Mouse (Mus musculus) inflammation-experienced regulatory T-cells, adult 6 months (primary cell): ENCODE measurements around the gene Cpne1. TPM values are rescaled to one million over a fixed set of nuclear protein-coding genes. Genes with fewer than 3 reads are reported as not detected.

Source experiments
- ATAC-seq: one replicate; pipeline ENCODE4 v1.8.0; 2017
- polyA plus RNA-seq, 3 experiments: library from polyadenylated mRNA; unstranded; fragments of 100-300 nt; shearing (Covaris generic); gene quantifications; one replicate each; pipeline ENCODE4 v1.2.1; 2017

Gene Cpne1
- polyA plus RNA-seq, 3 experiments from 2014 or later = 43.3 to 63.8 (median 46.2) TPM

DNA sequence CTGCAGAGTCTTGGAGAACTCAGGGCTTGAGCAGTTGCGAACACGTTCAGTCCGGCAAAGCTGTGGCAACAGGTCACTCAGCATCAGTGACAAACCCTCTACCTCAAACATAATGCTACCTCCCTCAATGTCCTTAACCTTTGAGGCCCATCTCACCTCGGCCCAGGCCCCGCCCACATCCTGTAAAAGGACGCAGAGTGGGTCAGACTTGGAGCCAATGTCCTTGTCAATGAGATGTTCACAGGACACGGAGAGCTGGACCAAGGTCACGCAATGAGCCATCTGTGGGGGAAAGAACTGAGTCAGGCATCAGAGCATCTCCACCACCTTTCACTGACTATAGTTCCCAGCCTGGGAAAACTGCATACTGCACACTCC, 32.6 kb downstream of the Cpne1 start:
- ATAC-seq = no peak

DNA sequence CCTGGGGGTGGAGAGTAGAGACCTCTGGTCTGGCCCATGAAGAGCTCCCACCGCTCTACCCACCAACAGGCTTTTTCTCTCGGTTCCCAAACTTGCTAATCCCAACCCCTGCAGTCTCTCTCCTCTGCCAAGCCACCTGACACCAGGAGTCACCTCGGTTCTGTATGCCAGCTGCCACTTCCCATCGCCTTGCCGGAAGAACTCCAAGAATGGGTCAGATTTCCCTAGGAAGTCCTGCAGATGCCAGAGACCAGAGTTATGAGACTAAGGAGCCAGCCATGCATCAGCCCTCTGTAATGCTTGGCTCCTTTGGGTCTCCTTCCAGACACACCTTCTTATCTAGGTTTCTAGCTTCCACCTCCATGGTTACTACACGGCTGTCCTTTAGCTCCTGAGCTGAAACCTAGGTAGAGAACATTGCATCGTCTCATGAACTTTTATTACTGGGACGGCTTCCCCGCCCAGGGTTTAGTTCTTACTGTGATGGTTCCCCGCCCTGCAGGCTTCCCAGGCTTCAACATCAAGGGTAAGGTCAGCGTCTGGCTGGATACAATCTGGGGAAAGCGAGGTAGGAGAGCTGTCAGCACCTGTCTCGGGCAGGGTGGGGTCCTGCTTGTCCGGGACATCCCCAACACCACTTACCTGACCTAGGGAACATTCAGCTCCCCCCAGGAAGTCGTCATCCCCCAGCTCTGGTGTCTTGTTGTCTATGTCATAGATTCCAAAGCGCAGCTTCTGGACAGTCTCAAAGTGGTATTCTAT, 33.2 kb downstream of the Cpne1 start:
- no peak for ATAC-seq

DNA sequence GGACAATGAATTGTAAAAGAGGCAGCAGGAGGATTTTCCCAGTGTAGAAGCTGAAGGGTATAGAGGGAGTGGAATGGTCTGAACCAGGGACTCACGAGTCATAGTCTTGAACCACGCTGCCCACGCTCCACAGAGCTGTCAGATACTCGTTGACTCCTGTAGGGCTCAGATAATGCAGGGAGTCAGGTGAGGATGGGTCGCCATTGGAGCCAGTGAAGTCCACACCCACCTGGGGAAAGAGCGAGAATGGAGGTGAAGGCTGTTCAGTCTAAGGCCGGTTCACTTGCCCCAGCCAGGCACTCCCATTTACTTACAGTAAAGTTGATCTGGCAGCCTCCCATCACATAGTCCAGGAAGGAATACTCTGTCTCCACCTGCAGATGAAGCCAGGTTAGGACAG, 34.3 kb downstream of the Cpne1 start:
- ATAC-seq = no peak

DNA sequence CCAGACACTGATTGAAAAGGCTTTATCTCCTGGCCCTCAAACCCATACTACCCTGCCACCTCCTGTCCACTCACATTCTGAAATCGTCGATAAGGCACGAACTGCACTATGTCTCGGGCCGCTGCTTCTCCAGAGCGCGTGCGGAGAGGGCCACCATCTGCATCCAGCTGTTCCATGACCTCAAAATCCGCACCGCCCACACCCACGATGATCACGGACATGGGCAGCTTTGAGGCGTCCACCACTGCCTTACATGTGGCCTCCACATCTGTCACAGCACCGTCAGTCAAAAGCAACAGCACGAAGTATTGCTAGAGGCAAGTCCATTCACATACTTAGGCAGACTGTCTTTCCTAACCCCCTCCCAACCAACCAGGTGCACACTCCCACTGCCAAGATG, 38.0 kb downstream of the Cpne1 start:
- ATAC-seq = no peak

DNA sequence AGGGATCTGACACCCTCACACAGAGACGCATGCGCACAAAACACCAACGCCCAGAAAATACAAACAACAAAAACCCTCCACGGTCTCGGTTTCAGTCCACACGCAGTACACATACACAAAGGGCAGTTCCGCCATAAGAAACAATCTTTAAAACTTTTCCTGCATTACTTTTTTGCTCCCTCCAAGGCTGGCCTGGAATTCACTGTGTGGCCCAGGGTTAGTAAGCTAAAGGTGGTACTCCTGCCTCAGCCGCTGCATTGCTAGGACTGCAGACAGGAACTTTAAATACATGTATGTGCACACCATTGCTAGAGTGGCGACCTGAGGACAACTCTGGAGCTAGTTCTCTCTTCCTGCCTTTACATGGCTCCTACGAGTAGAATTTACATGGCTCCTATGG, 40.5 kb downstream of the Cpne1 start:
- ATAC-seq = no peak

DNA sequence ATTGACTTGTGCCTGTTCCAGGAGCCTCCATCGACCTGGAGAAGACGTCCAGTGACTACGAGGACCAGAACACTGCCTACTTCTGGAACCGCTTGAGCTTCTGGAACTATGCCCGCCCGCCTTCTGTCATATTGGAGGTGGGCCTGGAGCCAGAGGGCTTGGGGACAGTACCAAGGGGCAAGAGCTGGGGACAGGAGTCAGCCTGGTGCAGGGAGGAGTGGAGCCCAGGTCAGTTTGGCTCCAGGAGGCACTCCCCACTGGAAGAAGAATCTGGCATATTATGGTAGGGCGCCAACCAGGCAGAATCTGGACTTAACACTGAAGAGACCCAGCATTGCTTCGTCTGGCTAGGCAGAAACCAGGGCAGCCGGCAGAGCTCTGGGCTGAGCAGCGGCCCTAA, 43.8 kb downstream of the Cpne1 start:
- no peak for ATAC-seq

DNA sequence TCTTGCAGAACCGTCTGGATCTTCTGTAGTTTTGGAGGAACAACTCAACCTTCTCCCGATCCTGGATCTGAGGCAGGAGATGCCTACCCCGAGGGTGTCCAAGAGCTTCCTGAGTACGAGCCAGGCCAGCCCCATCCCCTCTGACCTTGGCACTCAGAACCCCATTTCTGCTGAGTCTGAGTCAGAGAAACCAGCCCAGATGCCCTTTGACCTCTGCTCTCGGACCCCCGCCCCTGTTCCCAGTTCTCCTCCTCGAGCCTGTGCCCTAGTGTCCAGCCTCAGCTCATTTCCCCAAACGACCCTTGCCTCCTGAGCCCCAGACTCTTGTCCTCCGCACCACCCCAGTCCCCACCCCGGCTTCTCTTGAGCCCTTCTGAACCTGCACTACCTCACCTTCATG, 45.6 kb downstream of the Cpne1 start:
- no peak for ATAC-seq

DNA sequence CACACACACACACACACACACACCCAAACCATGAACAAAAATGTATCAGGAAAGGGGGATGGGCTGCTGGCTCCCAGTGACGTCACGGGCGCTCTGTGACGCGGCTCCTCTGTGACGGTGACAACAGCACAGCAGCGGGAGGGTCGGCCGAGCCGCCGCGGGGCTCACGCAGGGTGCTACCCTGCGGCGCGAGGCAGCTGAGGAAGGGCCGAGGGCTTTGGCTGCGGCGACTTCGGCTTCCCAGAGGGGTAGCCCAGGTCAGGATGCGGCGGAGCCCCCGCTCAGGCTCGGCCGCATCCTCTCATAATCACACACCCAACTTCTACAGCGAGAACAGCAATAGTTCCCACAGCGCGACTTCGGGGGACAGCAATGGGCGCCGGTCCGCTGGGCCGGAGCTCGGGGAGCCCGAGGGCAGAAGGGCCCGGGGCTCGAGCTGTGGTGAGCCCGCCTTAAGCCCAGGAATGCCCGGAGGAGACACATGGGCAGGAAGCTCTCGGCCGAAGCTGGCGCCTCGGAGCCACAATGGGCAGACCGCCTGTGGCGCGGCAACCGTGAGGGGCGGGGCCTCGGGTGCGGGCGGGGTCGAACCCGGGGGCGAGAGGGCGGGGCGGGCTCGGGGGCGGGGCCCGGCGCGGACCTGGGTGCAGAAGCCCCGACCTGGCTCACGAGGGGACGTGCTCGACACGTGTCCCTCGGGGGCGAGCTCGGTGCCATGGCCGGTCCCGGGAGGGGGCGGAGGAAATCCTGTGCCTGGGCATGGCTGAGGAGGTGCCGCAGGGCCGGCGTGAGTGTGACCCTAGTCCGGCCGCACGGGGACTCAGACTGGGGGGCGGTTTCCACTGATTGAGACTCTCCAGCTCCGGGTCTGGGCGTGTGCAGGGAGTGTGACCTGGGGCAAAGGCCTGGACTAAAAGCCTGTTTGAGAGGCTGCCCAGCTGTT, 46.4 kb downstream of the Cpne1 start, which contains the start of gene Spag4:
Gene Spag4, plus strand, starts transcription at position 77 of the 943 bp plus-strand sequence.
- ATAC-seq = peak; percentile 82

DNA sequence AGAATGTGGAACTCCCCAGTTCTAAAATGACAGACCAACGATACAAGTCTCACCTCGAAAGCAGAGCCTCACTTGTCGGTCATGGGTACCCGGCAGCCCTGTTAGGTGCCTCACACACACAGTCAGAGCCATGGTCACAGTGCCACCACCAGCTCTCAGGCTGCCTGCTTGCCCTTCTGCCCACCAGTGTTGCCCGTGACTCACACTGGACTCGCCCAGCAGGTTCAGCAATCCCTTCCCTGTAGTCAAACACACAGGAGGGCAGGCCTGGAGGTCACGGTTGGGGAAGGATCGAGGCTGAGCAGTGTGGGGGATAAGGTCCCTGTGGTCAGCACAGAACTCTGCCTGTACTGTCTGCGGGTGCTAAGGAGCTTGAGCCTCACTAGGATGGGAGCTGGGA, 58.9 kb downstream of the Cpne1 start, which contains the start of gene Fer1l4:
Gene Fer1l4, minus strand, starts transcription at position 132 of the 400 bp plus-strand sequence.
- no peak for ATAC-seq

DNA sequence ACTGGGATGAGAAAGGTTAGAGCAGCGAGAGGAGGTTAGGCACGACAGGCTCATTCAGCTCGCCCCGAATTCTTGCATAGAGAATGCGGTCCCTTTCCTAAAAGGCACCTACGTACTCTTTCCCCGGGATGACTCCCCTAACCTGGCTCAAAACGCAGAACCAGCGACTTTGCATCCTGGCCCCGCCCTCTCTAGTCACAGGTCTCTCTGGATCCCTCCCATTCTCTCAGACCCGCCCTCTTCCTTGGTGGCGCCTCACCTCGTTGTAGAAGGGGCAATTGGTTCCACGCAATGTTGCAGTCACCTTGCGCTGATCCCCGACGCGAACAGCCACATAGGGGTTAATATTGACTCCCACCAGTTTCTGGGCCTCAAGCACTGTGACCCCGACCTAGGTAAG, 63.8 kb downstream of the Cpne1 start:
- no peak for ATAC-seq

DNA sequence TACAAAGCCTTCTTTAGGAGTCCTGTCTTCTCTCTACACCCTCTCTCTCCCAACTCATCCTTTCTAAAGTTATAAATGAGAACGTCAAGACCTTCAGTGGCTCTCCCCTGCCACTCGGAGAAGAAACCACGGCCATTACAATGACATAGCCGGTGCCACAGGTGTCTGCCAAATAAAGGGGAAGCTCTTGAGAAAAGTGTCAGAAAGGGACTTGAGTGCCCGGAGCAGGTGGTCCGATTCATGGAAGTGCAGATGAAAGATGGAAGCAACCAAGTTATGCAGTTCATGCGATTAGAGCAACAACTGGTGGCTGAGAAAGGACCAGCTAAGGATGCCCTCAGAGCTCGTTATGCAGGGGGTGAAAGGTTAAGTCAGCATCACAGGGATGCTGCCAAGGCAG, 68.9 kb downstream of the Cpne1 start:
- ATAC-seq = no peak

DNA sequence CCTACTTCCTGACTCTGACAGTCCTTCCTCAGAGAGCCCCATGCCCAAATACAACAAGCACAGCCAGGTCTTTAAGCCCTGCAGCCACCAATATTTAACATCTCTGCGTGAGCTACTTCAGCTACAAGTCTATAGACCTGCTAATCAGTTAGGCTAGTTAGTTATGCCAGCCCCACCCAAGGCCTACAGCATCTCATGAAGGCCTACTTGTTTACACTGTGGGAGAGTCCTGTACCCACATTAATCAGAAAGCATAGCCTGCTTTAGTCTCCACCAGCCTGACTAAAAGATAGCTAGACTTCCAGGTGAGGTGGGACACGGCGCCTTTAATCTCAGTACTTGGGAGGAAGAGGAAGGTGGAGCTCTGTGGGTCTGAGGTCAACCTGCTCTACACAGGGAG, 72.4 kb downstream of the Cpne1 start:
- ATAC-seq = no peak

DNA sequence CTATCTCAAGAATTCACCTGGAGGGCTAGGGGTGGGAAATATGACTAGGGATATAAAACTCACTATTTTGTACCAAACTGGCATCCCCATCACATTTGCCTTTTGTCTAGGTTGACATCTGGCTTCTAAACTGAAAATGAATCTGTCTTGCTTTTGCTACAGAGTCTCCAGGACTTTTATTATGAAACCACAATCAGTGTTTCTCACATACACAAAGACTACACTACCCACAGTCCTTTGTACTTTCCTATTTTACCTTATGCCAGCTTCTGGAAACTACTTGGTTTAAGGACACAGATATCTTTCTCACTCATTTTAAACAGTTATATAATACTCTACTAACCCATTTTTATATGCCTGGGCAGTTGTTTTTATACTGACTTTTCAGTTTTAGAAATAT, 86.3 kb downstream of the Cpne1 start:
- no peak for ATAC-seq

Other genes with a start within 250 kb of the Cpne1 start
- 10 to 100 TPM; 34.5 to 47.4 (median 36.3) TPM for gene Uqcc1, start 181.7 kb downstream of the Cpne1 start, polyA plus RNA-seq
- not detected for gene Gm15557, start 171.2 kb downstream of the Cpne1 start, polyA plus RNA-seq
- gene Gdf5, start 166.6 kb downstream of the Cpne1 start, polyA plus RNA-seq = not detected
- gene Cep250, start 155.5 kb downstream of the Cpne1 start, polyA plus RNA-seq = 10 to 100 TPM; 30.4 to 48.2 (median 47.9) TPM
- gene 6430550D23Rik, start 104.0 kb downstream of the Cpne1 start, polyA plus RNA-seq = 1 to 10 TPM; 1.4 to 1.8 (median 1.7) TPM
- 100 to 1,000 TPM in 2 of 3 experiments, 10 to 100 TPM in 1; 97.9 to 172 (median 128) TPM for gene Ergic3, start 103.9 kb downstream of the Cpne1 start, polyA plus RNA-seq
- gene Fer1l4, start 59.0 kb downstream of the Cpne1 start, polyA plus RNA-seq = not detected
- under 1 TPM in 1 of 3 experiments, not detected in 2; 0.13 TPM for gene Spag4, start 46.8 kb downstream of the Cpne1 start, polyA plus RNA-seq
- gene Rbm12, start within 50 bp of the Cpne1 start, polyA plus RNA-seq = 10 to 100 TPM; 11.7 to 20.0 (median 18.2) TPM
- gene Gm28036, start 15.1 kb upstream of the Cpne1 start, polyA plus RNA-seq = 10 to 100 TPM in 1 of 3 experiments, 1 to 10 TPM in 2; 5.9 to 12.5 (median 10.0) TPM
- 100 to 1,000 TPM; 144 to 170 (median 160) TPM for gene Romo1, start 32.1 kb upstream of the Cpne1 start, polyA plus RNA-seq
- 10 to 100 TPM; 34.3 to 43.0 (median 36.7) TPM for gene Nfs1, start 32.2 kb upstream of the Cpne1 start, polyA plus RNA-seq
- 100 to 1,000 TPM; 572 to 796 (median 746) TPM for gene Rbm39, start 68.3 kb upstream of the Cpne1 start, polyA plus RNA-seq
- gene Phf20, start 84.5 kb upstream of the Cpne1 start, polyA plus RNA-seq = 100 to 1,000 TPM in 1 of 3 experiments, 10 to 100 TPM in 2; 56.7 to 100 (median 81.3) TPM
- 1 to 10 TPM; 5.3 to 7.5 (median 5.8) TPM for gene Cnbd2, start 200.3 kb upstream of the Cpne1 start, polyA plus RNA-seq
- gene Scand1, start 200.7 kb upstream of the Cpne1 start, polyA plus RNA-seq = 1 to 10 TPM in 2 of 3 experiments, not detected in 1; 2.8 to 5.1 TPM